Mouse (Mus musculus) heart, adult 9 months (tissue): ENCODE data around the gene Fbxl22.
A peak's percentile ranks its signal among the peaks of the same experiment; 100 is the strongest.

ENCODE experiments used
- DNase-seq, 2 experiments: peaks; one replicate each; pipeline ENCODE4 v3.0.0; 2022; ENCODE audit warnings: low spot score in 2 of 2

The Fbxl22 gene

DNA sequence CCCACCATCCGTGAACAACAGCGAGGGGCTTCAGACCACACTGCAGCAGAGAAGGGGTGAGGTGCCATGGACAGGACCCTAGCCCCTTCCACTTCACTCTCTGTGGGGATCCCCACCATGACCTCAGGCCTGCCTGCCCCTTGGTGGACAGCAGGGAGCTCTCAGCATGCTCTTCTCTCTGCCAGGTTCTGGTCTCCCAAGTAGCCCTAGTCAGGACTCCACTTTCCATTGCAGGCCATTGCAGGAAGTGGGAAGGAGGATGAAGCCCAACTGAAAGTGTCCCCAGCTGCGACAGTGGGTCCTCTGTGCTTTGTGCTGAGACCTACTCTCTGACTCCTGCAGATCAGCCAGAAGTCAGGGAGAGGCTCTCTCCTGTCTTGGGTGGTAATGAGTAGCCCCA, 6.7 kb downstream of the Fbxl22 start:
- DNase-seq = no peak

DNA sequence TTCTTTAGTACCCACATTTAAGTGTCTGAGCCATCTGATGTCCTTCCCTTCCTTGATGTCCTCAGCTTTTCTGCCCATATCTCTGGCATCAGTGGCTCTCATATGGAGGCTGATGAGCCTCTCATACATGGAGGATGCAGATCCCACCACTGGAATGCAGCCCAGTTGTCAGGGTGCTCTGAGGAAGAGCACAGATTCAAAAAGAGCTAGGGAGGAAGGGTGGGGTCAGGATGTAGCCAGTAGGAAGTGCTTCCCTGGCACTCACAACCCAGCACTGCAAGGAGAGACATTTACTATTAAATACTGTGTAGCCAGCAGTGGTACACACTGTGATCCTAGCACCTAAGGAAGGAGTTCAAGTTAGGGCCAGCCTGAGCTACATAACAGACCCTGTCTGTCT, 8.0 kb downstream of the Fbxl22 start:
- no peak for DNase-seq

DNA sequence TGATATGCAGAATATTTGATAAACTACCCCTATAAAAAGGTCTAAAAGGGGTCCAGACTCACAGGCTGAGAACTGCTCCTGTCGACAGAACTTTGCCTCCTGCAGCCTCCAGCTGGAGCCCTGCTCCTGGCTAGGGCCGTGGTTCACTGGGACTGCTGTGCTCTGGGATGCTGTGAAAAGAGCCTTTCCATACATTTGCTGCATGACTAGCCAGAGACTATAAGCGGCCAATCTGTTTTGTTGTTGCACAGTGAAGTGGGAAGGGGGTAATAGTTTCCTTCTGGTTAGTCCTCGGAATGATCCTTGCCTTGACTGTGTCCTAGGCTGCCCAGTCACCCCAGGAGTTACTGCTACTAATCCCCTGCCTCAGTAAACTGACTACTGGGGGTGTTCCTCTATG, 8.4 kb downstream of the Fbxl22 start:
- DNase-seq = no peak

- no peak for DNase-seq
Observed at GRCm38 (mm10) chr9:66505141-66505917, 9.1 kb downstream of the Fbxl22 start.

GRCm38 (mm10) chr9:66504518-66504917, 9.9 kb downstream of the Fbxl22 start:
- DNase-seq = no peak

GRCm38 (mm10) chr9:66503879-66504411, 10.4 kb downstream of the Fbxl22 start:
- DNase-seq = no peak

DNA sequence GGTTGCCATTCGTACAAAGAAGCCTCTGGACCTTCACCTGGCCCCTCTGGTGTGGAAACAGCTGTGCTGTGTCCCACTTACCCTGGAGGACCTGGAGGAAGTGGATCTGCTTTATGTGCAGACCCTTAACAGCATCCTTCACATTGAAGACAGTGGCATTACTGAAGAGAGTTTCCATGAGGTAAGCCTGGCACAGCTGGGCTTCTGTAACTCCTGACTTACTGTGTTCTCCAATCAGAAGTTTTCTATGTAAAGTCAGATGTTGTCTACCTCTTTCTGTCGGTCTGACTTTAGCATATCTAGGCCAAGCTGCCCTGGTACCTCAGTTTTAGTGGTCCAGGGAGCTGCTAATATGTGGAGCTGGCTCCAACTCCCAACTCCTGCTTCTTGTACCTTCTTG, 13.1 kb downstream of the Fbxl22 start:
- DNase-seq = no peak

- DNase-seq = no peak
Observed at GRCm38 (mm10) chr9:66493992-66494391, 20.4 kb downstream of the Fbxl22 start.

- no peak for DNase-seq
Observed at GRCm38 (mm10) chr9:66492361-66492760, 22.0 kb downstream of the Fbxl22 start.

GRCm38 (mm10) chr9:66488786-66489185, 25.6 kb downstream of the Fbxl22 start:
- no peak for DNase-seq

- DNase-seq = no peak
Observed at GRCm38 (mm10) chr9:66483429-66483828, 31.0 kb downstream of the Fbxl22 start.

DNA sequence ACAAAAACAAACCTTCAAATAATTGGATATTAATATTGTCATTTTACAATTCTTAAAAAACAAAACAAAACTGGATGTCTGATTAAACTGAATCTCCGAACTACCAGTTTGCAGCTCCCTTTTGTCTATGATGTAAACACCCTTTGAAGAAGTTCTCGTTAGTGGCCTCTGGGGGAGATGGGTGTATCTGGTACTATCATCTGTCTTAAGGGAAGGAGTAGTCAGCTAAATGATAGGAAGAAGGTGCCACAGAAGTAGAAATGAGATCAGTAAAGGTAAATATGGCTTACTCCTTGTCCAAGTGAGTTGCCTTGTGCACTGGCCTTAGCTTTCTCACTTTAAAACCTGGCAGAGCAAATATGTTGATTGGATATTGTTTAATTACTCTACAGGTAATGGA, 36.6 kb downstream of the Fbxl22 start:
- no peak for DNase-seq

DNA sequence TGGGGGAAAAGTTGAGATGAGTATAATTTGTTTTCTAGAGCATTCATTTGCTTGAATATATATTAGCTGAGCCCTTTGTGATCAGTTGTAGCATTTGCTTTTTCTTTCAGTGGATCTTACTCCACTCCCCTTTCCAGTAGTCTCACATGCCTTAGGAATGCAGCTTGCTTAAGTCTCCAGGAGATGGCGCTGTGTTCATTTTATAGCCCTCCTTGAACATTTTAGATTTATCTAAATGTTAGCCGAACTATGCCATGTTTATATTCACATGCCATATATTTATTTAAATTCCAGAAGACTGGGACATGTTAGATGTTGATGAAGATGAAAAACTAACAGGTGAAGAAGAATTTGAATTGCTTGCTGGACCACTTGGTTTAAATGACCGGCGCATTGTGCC, 49.3 kb downstream of the Fbxl22 start:
- peak in 1 of 2 experiments; percentile 12 for DNase-seq
